In the genomic region with DNA sequence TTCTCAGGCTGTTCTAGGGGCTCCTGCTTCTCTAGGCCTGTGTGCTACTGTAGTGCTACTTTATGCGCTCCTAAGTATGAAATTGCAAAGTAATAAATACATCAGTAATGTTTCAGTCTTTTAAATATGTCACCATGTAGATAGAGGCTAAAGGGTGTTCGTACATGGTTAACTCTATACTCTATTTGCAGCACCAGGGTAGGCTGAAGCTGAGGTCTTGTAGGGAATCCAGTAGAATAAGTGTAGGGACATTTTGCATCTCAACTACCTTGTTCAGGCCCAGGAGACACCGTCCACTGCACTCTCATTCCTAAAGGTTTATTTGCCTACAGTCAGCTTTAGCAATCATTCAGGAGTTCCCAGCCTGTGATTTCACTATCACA, we compare ENCODE assay signal across 9 mouse cellular contexts. TPM values are rescaled to one million over a fixed set of nuclear protein-coding genes. Genes with fewer than 3 reads are reported as not detected.
DNase-seq lines count a peak whose midpoint lies in the region; ATAC-seq and TF ChIP-seq lines count a peak whose summit lies in the region.
"Had no signal": no experiment of that assay in that cellular context is flagged by ENCODE, and none has a peak within 500 bp of the region (broad histone marks: within the 10 kb centered on the region; RNA-seq: fewer than 3 reads in every experiment).

No protein-coding gene starts in this region.

- H3K4me3 ChIP-seq in layer of hippocampus, adult 2 months, result peak overlapping the region; percentile 78
- H3K4me3 ChIP-seq in embryonic fibroblast, embryonic 13.5 days (ENCODE audit: insufficient read depth, low read length), result peak overlapping the region; percentile 21; the same call in 1 of the 2 replicates
- H3K4me3 ChIP-seq in hindbrain, embryonic 15.5 days, result peak overlapping the region; percentile 60
- peak overlapping the region; percentile 57 for H3K4me3 ChIP-seq in neural tube, embryonic 12.5 days

- TF ChIP-seq CTCF in layer of hippocampus, adult 2 months (conservative IDR thresholded peaks at IDR 0.05), result no peak
- TF ChIP-seq CTCF in embryonic fibroblast, embryonic 13.5 days (IDR thresholded peaks at IDR 0.05; ENCODE audit: borderline replicate concordance, insufficient read depth, low read length), result no peak

- TF ChIP-seq POLR2A in embryonic fibroblast, embryonic 13.5 days (IDR thresholded peaks at IDR 0.05; ENCODE audit: low read depth, low read length), result no peak

- H3K27ac ChIP-seq in layer of hippocampus, adult 2 months, result peak overlapping the region; percentile 97
- no peak overlapping the region for H3K27ac ChIP-seq in embryonic fibroblast, embryonic 13.5 days (ENCODE audit: insufficient read depth, low read length)
- H3K27ac ChIP-seq in hindbrain, embryonic 15.5 days (replicated peaks), result peak overlapping the region; percentile 83
- no peak overlapping the region for H3K27ac ChIP-seq in neural tube, embryonic 12.5 days

- 53% methylated on average over 3 of the region's 3 CpGs for WGBS in hindbrain, embryonic 15.5 days
- WGBS in neural tube, embryonic 12.5 days, result 56% methylated on average over 3 of the region's 3 CpGs

- ATAC-seq in hindbrain, embryonic 15.5 days (ENCODE audit: low FRiP score, low read depth), result peak; percentile 42; the same call in 1 of the 2 replicates
- ATAC-seq in neural tube, embryonic 12.5 days (ENCODE audit: low FRiP score, low read depth), result 0 out of 2 replicates have a peak, but pooled peaks have one; percentile 17
- no peak; the same call in 1 of the 2 replicates for ATAC-seq in frontal cortex, adult (ENCODE audit: low TSS enrichment)

- peak overlapping the region; percentile 65 for H3K4me2 ChIP-seq in hindbrain, embryonic 15.5 days
- H3K4me2 ChIP-seq in neural tube, embryonic 12.5 days (replicated peaks), result peak overlapping the region; percentile 85

- DNase-seq in layer of hippocampus, adult 2 months (ENCODE audit: low spot score in 2 of 2), result no peak
- DNase-seq in layer of hippocampus, adult 18-20 months (ENCODE audit: low spot score in 2 of 2), result no peak
- no peak for DNase-seq in frontal cortex, adult 2 months (ENCODE audit: extremely low spot score in 1 of 2, low spot score in 1 of 2)
- DNase-seq in layer of hippocampus, adult 9-11 months, result no peak
- DNase-seq: kidney, postnatal 10 days had no signal

- H3K4me1 ChIP-seq in embryonic fibroblast, embryonic 13.5 days (ENCODE audit: control insufficient read depth, insufficient read depth, low read length), result no peaks in the 10 kb centered on the region
- peaks cover 21% of the 10 kb centered on the region for H3K4me1 ChIP-seq in hindbrain, embryonic 15.5 days (replicated peaks)
- peaks cover 11% of the 10 kb centered on the region; the same call in 1 of the 2 replicates for H3K4me1 ChIP-seq in neural tube, embryonic 12.5 days

- no peaks in the 10 kb centered on the region for H3K36me3 ChIP-seq in hindbrain, embryonic 15.5 days
- no peaks in the 10 kb centered on the region for H3K36me3 ChIP-seq in neural tube, embryonic 12.5 days

- peak overlapping the region; percentile 79 for H3K9ac ChIP-seq in hindbrain, embryonic 15.5 days
- H3K9ac ChIP-seq in neural tube, embryonic 12.5 days, result peak overlapping the region; percentile 69

- H3K9me3 ChIP-seq in hindbrain, embryonic 15.5 days, result no peaks in the 10 kb centered on the region
- no peaks in the 10 kb centered on the region for H3K9me3 ChIP-seq in neural tube, embryonic 12.5 days

- H3K27me3 ChIP-seq in hindbrain, embryonic 15.5 days, result no peaks in the 10 kb centered on the region
- peaks cover 5% of the 10 kb centered on the region; the same call in 1 of the 2 replicates for H3K27me3 ChIP-seq in neural tube, embryonic 12.5 days (replicated peaks)

RNA-seq across cellular contexts. Expression of a gene that starts 0.2 kb away (rescaled TPM):
- total RNA-seq in layer of hippocampus, adult 2 months (2021), result 10 to 100 TPM; 64.3 to 66.5 TPM
- 10 to 100 TPM; 60.6 to 64.9 TPM for total RNA-seq in layer of hippocampus, adult 18-20 months (2021)
- polyA plus RNA-seq in embryonic fibroblast, embryonic 13.5 days (2011; ENCODE audit: insufficient read length, low read depth, missing spikeins), result 0.25 and 0.74 TPM in 2 replicates
- 13.2 and 14.0 TPM in 2 replicates for polyA plus RNA-seq in hindbrain, embryonic 15.5 days (2015; fragmentation: Nextera tagmentation; extraction: Ambion mirVana)
- 4.4 and 4.5 TPM in 2 replicates for polyA plus RNA-seq in neural tube, embryonic 12.5 days (2016; fragmentation: Nextera tagmentation; extraction: Ambion mirVana)
- 30.1 and 36.4 TPM in 2 replicates for polyA plus RNA-seq in frontal cortex, adult 2 months (2012; rRNA removed)

RNA-seq across cellular contexts. Expression of a gene that starts 32.6 kb away (rescaled TPM):
- 1 to 10 TPM; 6.2 to 8.5 TPM for total RNA-seq in layer of hippocampus, adult 2 months (2021)
- 1 to 10 TPM; 6.9 to 7.4 TPM for total RNA-seq in layer of hippocampus, adult 18-20 months (2021)
- 18.7 and 39.7 TPM in 2 replicates for polyA plus RNA-seq in embryonic fibroblast, embryonic 13.5 days (2011; ENCODE audit: insufficient read length, low read depth, missing spikeins)
- polyA plus RNA-seq in hindbrain, embryonic 15.5 days (2015; fragmentation: Nextera tagmentation; extraction: Ambion mirVana), result 3.4 and 4.2 TPM in 2 replicates
- 1.0 and 1.5 TPM in 2 replicates for polyA plus RNA-seq in neural tube, embryonic 12.5 days (2016; fragmentation: Nextera tagmentation; extraction: Ambion mirVana)
- polyA plus RNA-seq in frontal cortex, adult 2 months (2012; rRNA removed), result 1.1 and 1.8 TPM in 2 replicates

Comparison
In these comparisons a context has a peak if more than half of its experiments do, and no peak if none do; other contexts are left out.
1. H3K27ac ChIP-seq: peak in layer of hippocampus, adult 2 months (single experiment) and hindbrain, embryonic 15.5 days (single experiment); none in embryonic fibroblast, embryonic 13.5 days (single experiment) and neural tube, embryonic 12.5 days (single experiment).
2. H3K4me3 ChIP-seq: peak in every context shown above with its lines; median percentile 78 in layer of hippocampus, adult 2 months; 60 in hindbrain, embryonic 15.5 days; 57 in neural tube, embryonic 12.5 days; 21 in embryonic fibroblast, embryonic 13.5 days.